Comparison of ENCODE assay signal across 31 mouse cellular contexts in genomic region chr10:20066069-20066665, GRCm38 (mm10).
A peak's percentile ranks its signal among the peaks of the same experiment; 100 is the strongest.
DNase-seq lines count a peak whose midpoint lies in the region; ATAC-seq and TF ChIP-seq lines count a peak whose summit lies in the region.
"Had no signal": no experiment of that assay in that cellular context is flagged by ENCODE, and none has a peak within 500 bp of the region (broad histone marks: within the 10 kb centered on the region; RNA-seq: fewer than 3 reads in every experiment).

No protein-coding gene starts in this region.

- no peaks in the 10 kb centered on the region; the same call in 1 of the 2 replicates for H3K36me3 ChIP-seq in kidney, adult 2 months (ENCODE audit: control insufficient read depth, insufficient read depth, low read length)
- no peaks in the 10 kb centered on the region for H3K36me3 ChIP-seq in kidney, embryonic 14.5 days (ENCODE audit: control insufficient read depth, insufficient read depth, low read length)
- H3K36me3 ChIP-seq: embryonic facial prominence, embryonic 10.5 days; forebrain, embryonic 12.5 days; forebrain, embryonic 15.5 days had no signal

- 0 out of 2 replicates have a peak overlapping the region, but pooled peaks have one; percentile 55 for H3K27ac ChIP-seq in kidney, adult 2 months (ENCODE audit: insufficient read depth, low read depth, low read length)
- H3K27ac ChIP-seq in kidney, embryonic 14.5 days (ENCODE audit: low read depth, low read length): no peak overlapping the region
- H3K27ac ChIP-seq: embryonic facial prominence, embryonic 10.5 days; embryonic facial prominence, embryonic 13.5 days; forebrain, embryonic 12.5 days; forebrain, embryonic 15.5 days; heart, embryonic 13.5 days; hindbrain, embryonic 14.5 days; hindbrain, postnatal 0 days had no signal

- TF ChIP-seq POLR2A in kidney, adult 2 months (IDR thresholded peaks at IDR 0.05; ENCODE audit: low read depth, low read length): no peak

- DNase-seq in frontal cortex, postnatal 36 days (ENCODE audit: low spot score in 2 of 2): no peak
- DNase-seq in kidney, adult 2 months: peak; percentile 60
- no peak for DNase-seq in kidney, adult 8-10 months
- peak; percentile 52 to 64 for DNase-seq in kidney, postnatal 36 days
- DNase-seq in brain, adult 2 months (ENCODE audit: low read depth, low spot score): peak; percentile 58
- DNase-seq: adrenal gland, postnatal 10 days; adrenal gland, postnatal 36 days; cerebellum, adult 11 months; cerebellum, adult 2 months; cerebellum, adult 9-11 months; cerebellum, postnatal 36 days; embryo, embryonic 11 days; gastrocnemius, postnatal 10 days; gastrocnemius, postnatal 36 days; heart, postnatal 14 days; heart, postnatal 4 days had no signal

- no peak overlapping the region for H3K4me3 ChIP-seq in kidney, adult 2 months (ENCODE audit: insufficient read depth, low read depth, low read length)
- no peak overlapping the region for H3K4me3 ChIP-seq in kidney, embryonic 14.5 days (ENCODE audit: low read length)
- H3K4me3 ChIP-seq: embryonic facial prominence, embryonic 10.5 days; embryonic facial prominence, embryonic 13.5 days; erythroblast, embryonic 14.5 days; forebrain, embryonic 12.5 days; forebrain, embryonic 15.5 days; heart, embryonic 13.5 days had no signal

- no peaks in the 10 kb centered on the region for H3K9me3 ChIP-seq in kidney, embryonic 14.5 days (ENCODE audit: control insufficient read depth, low read length)
- H3K9me3 ChIP-seq: embryonic facial prominence, embryonic 10.5 days; embryonic facial prominence, embryonic 13.5 days; forebrain, embryonic 12.5 days; forebrain, embryonic 15.5 days; heart, embryonic 13.5 days had no signal

- peak; percentile 80 for ATAC-seq in frontal cortex, adult (ENCODE audit: low TSS enrichment)
- ATAC-seq in kidney, embryonic 14.5 days (ENCODE audit: low FRiP score, low TSS enrichment): no peak
- no peak for ATAC-seq in megakaryocyte progenitor cell, adult 5-6 weeks (replicated peaks; ENCODE audit: poor library complexity)
- ATAC-seq: activated CD4-positive, CD25-positive, alpha-beta regulatory T cell, adult 4 months; CD4-positive, CD25-positive, alpha-beta regulatory T cell, adult 4 months; forebrain, embryonic 15.5 days; hindbrain, postnatal 0 days; inflammation-experienced regulatory T-cells, adult 6 months; intestine, embryonic 16.5 days had no signal

- H3K9ac ChIP-seq in kidney, embryonic 14.5 days (ENCODE audit: low read depth, low read length): no peak overlapping the region
- H3K9ac ChIP-seq: embryonic facial prominence, embryonic 13.5 days; forebrain, embryonic 12.5 days; forebrain, embryonic 15.5 days; heart, embryonic 13.5 days; hindbrain, embryonic 14.5 days had no signal

- H3K4me2 ChIP-seq in kidney, embryonic 14.5 days (replicated peaks; ENCODE audit: low read depth, low read length): no peak overlapping the region
- H3K4me2 ChIP-seq: embryonic facial prominence, embryonic 13.5 days; forebrain, embryonic 12.5 days; forebrain, embryonic 15.5 days; heart, embryonic 13.5 days; hindbrain, embryonic 14.5 days had no signal

- no peak for TF ChIP-seq CTCF in kidney, adult 2 months (conservative IDR thresholded peaks at IDR 0.05; ENCODE audit: insufficient read depth, insufficient read length, low read depth, low read length)

- peaks cover 13% of the 10 kb centered on the region for H3K4me1 ChIP-seq in kidney, adult 2 months (ENCODE audit: control insufficient read depth, insufficient read depth, low read length)
- H3K4me1 ChIP-seq in kidney, embryonic 14.5 days (ENCODE audit: control insufficient read depth, insufficient read depth, low read length): no peaks in the 10 kb centered on the region
- H3K4me1 ChIP-seq: embryonic facial prominence, embryonic 10.5 days; embryonic facial prominence, embryonic 13.5 days; forebrain, embryonic 12.5 days; forebrain, embryonic 15.5 days had no signal

- H3K27me3 ChIP-seq in kidney, adult 2 months (replicated peaks; ENCODE audit: control insufficient read depth, insufficient read depth, low read length): no peaks in the 10 kb centered on the region
- no peaks in the 10 kb centered on the region for H3K27me3 ChIP-seq in kidney, embryonic 14.5 days (ENCODE audit: control insufficient read depth, insufficient read depth, low read length)
- H3K27me3 ChIP-seq: embryonic facial prominence, embryonic 13.5 days; forebrain, embryonic 12.5 days; forebrain, embryonic 15.5 days; heart, embryonic 13.5 days had no signal

- WGBS in kidney, adult 2 months: 37% methylated on average over 1 of the region's 1 CpGs
- 84% methylated on average over 1 of the region's 1 CpGs for WGBS in kidney, embryonic 14.5 days

Comparison
In these comparisons a context has a peak if more than half of its experiments do, and no peak if none do; other contexts are left out.
1. DNase-seq: peak in kidney, adult 2 months (single experiment), kidney, postnatal 36 days (2 of 2) and brain, adult 2 months (single experiment); none in frontal cortex, postnatal 36 days (0 of 2) and kidney, adult 8-10 months (0 of 2).